Mouse (Mus musculus) heart, postnatal 14 days (tissue): ENCODE results near the gene Wdr4. TPM values are rescaled to one million over a fixed set of nuclear protein-coding genes. Genes with fewer than 3 reads are reported as not detected.
"Not testable (repeated sequence)": the region's sequence is repeated elsewhere in the genome, so short reads cannot be mapped to it uniquely, and the experiment has no call there.

Source experiments
- DNase-seq, 2 experiments: peaks; one replicate each; pipeline ENCODE4 v3.0.0; 2021 to 2022
- intact Hi-C: fragments of 180-260 bp; cut with DNase I; formaldehyde crosslinking; loops from one replicate; pipeline ENCODE4 v1.15.1; 2025
- total RNA-seq, 2 experiments: library from RNA; stranded (reverse); gene quantifications; 2 replicates each; pipeline ENCODE4 v1.2.3; 2021

Gene Wdr4
- total RNA-seq, 2 experiments from 2014 or later = 5.6 to 9.2 TPM

- DNase-seq = no peak
- intact Hi-C loops = no loop called here
These were observed 21.2 kb upstream of the Wdr4 start for GRCm38 (mm10) chr17:31540809-31541459.

- intact Hi-C loops = no loop called here
- no peak for DNase-seq
These were observed 20.3 kb upstream of the Wdr4 start for GRCm38 (mm10) chr17:31540101-31540500.

- intact Hi-C loops = no loop called here
- peak; percentile 79 to 80 for DNase-seq
These were observed 16.3 kb upstream of the Wdr4 start for GRCm38 (mm10) chr17:31535871-31536629.

GRCm38 (mm10) chr17:31535358-31535757, 15.6 kb upstream of the Wdr4 start:
- DNase-seq = no peak
- intact Hi-C loops = no loop called here

- DNase-seq, intact Hi-C loops: not testable (repeated sequence)
These were observed 12.6 kb upstream of the Wdr4 start for GRCm38 (mm10) chr17:31532331-31532730.

GRCm38 (mm10) chr17:31531441-31532158, 11.8 kb upstream of the Wdr4 start:
- DNase-seq = no peak
- intact Hi-C loops = no loop called here

GRCm38 (mm10) chr17:31529314-31529713, 9.5 kb upstream of the Wdr4 start:
- DNase-seq = peak in 1 of 2 experiments; percentile 29
- intact Hi-C loops = no loop called here

- intact Hi-C loops = no loop called here
- DNase-seq = no peak
These were observed 6.0 kb upstream of the Wdr4 start for GRCm38 (mm10) chr17:31525816-31526215.

GRCm38 (mm10) chr17:31525114-31525513, 5.3 kb upstream of the Wdr4 start:
- intact Hi-C loops = no loop called here
- DNase-seq = no peak

GRCm38 (mm10) chr17:31521948-31522347, 2.2 kb upstream of the Wdr4 start:
- intact Hi-C loops = loop anchor here (2.0 kb wide), 2 partner anchors 43 to 137 kb away; partner anchors contain the start of genes Pknox1 and U2af1

GRCm38 (mm10) chr17:31520895-31521294, 1.1 kb upstream of the Wdr4 start:
- peak; percentile 73 to 81 for DNase-seq
- intact Hi-C loops = loop anchor here (2.0 kb wide), 2 partner anchors 44 to 138 kb away; partner anchors contain the start of genes Pknox1 and U2af1

More at GRCm38 (mm10) chr17:31521948-31522347, 2.2 kb upstream of the Wdr4 start:
- DNase-seq = no peak

- DNase-seq = no peak
- intact Hi-C loops = loop anchor here (10.0 kb wide), 1 partner anchor 515 kb away; the partner anchor contains the start of genes Hsf2bp and Rrp1b
These were observed 335 bp downstream of the Wdr4 start for GRCm38 (mm10) chr17:31519344-31519945.

GRCm38 (mm10) chr17:31514696-31515095, 5.1 kb downstream of the Wdr4 start:
- intact Hi-C loops = loop anchor here (10.0 kb wide), 1 partner anchor 520 kb away; the partner anchor contains the start of genes Hsf2bp and Rrp1b
- DNase-seq = no peak

GRCm38 (mm10) chr17:31512593-31512992, 7.2 kb downstream of the Wdr4 start:
- DNase-seq = no peak
- intact Hi-C loops = loop anchor here (10.0 kb wide), 1 partner anchor 522 kb away; the partner anchor contains the start of genes Hsf2bp and Rrp1b

GRCm38 (mm10) chr17:31511792-31512495, 7.8 kb downstream of the Wdr4 start:
- intact Hi-C loops = loop anchor here (10.0 kb wide), 1 partner anchor 523 kb away; the partner anchor contains the start of genes Hsf2bp and Rrp1b
- peak; percentile 87 to 89 for DNase-seq

- intact Hi-C loops = loop anchor here (10.0 kb wide), 1 partner anchor 524 kb away; the partner anchor contains the start of genes Hsf2bp and Rrp1b
- DNase-seq = no peak
These were observed 8.8 kb downstream of the Wdr4 start for GRCm38 (mm10) chr17:31510944-31511343.

GRCm38 (mm10) chr17:31506282-31506681, 13.5 kb downstream of the Wdr4 start:
- intact Hi-C loops = no loop called here
- no peak for DNase-seq

- DNase-seq = no peak
These were observed 14.8 kb downstream of the Wdr4 start for GRCm38 (mm10) chr17:31505013-31505412.

GRCm38 (mm10) chr17:31503936-31504335, 15.8 kb downstream of the Wdr4 start:
- DNase-seq = no peak
- intact Hi-C loops = no loop called here

More at GRCm38 (mm10) chr17:31505013-31505412, 14.8 kb downstream of the Wdr4 start:
- intact Hi-C loops = no loop called here
